Mouse (Mus musculus): ENCODE results near the gene Gipc3.

DNA sequence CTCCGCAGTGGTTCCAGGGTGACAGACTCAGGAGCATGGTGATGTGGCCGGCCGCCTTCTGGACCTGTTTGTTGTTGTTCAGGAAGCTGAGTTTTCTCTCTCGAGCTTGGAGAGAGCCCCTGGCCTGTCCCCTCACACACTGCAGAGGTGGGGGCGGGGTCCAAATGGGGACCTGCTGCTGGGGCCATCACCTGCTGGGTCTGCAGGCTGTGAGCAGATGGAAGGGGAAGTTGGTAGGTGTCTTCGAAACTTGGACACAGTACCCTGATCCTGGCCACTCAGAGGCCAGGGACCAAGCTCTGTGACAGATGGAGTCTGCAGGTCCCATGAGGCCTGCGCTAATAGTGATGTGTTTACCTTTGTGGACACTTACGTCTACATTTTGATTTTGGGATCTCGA lies 41.7 kb downstream of the Gipc3 start:
- TF ChIP-seq CTCF (IDR thresholded peaks at IDR 0.05; ENCODE audit: control insufficient read depth, insufficient read depth, insufficient read length) (no peak), MAX (IDR thresholded peaks at IDR 0.05) (no peak), USF1 (IDR thresholded peaks at IDR 0.05; ENCODE audit: low read depth) (no peak), MYOG (IDR thresholded peaks at IDR 0.05; ENCODE audit: control insufficient read depth, extremely low read depth, insufficient read length) (no peak), CEBPB (IDR thresholded peaks at IDR 0.05; ENCODE audit: low read depth) (no peak), FOSL1 (IDR thresholded peaks at IDR 0.05; ENCODE audit: insufficient read depth, low read length, poor library complexity, severe bottlenecking) (no peak)

All from C2C12 (cell line).